Mouse (Mus musculus): ENCODE data around the gene Fbxl13.

- no peak for TF ChIP-seq CEBPB (IDR thresholded peaks at IDR 0.05; ENCODE audit: insufficient read depth, poor library complexity, severe bottlenecking)
- TF ChIP-seq POLR2A (IDR thresholded peaks at IDR 0.05; ENCODE audit: insufficient read length, low read depth): no peak
- no peak for TF ChIP-seq E2F4 (IDR thresholded peaks at IDR 0.05; ENCODE audit: insufficient read depth)
- TF ChIP-seq MAX (IDR thresholded peaks at IDR 0.05; ENCODE audit: low read depth): no peak
- peak in 1 of 3 experiments; percentile 38 for TF ChIP-seq MYOD1 (IDR thresholded peaks at IDR 0.05; ENCODE audit: control insufficient read depth in 1 of 3, insufficient read length in 2 of 3, low read depth in 2 of 3)
- no peak for TF ChIP-seq TCF12 (IDR thresholded peaks at IDR 0.05; ENCODE audit: insufficient read depth, poor library complexity, severe bottlenecking)
- TF ChIP-seq USF1 (IDR thresholded peaks at IDR 0.05; ENCODE audit: low read depth): no peak
- no peak for TF ChIP-seq MYOG (IDR thresholded peaks at IDR 0.05; ENCODE audit: control insufficient read depth in 1 of 3, insufficient read depth in 1 of 3, insufficient read length in 2 of 3, low read depth in 2 of 3)
- no peak for TF ChIP-seq POLR2AphosphoS2 (IDR thresholded peaks at IDR 0.05; ENCODE audit: insufficient read length, low read depth)
- TF ChIP-seq TCF3 (IDR thresholded peaks at IDR 0.05; ENCODE audit: insufficient read length, low read depth): no peak
- no peak for TF ChIP-seq SRF (IDR thresholded peaks at IDR 0.05; ENCODE audit: control insufficient read depth, insufficient read length, low read depth)
- no peak for TF ChIP-seq REST (IDR thresholded peaks at IDR 0.05; ENCODE audit: insufficient read depth, insufficient read length)
These were observed 142.4 kb downstream of the Fbxl13 start for GRCm38 (mm10) chr5:21502936-21503610.

All from myocyte (in vitro differentiated cells).